Mouse (Mus musculus) frontal cortex, postnatal 36 days (tissue): ENCODE measurements at regions not wholly inside any gene's neighbourhood (a gene's known extent, or its start where the extent isn't known, plus 50 kb on each side); places are given as distances from the start of the nearest gene placed in this dataset.
"Not testable (repeated sequence)": the region's sequence is repeated elsewhere in the genome, so short reads cannot be mapped to it uniquely, and the experiment has no call there.

ENCODE experiments used
- DNase-seq, 2 experiments: peaks; one replicate each; pipeline ENCODE4 v3.0.0; 2022; ENCODE audit warnings: low spot score in 2 of 2

GRCm38 (mm10) chrX:19341231-19342007, 139.7 kb downstream of the Tex13c3 start:
- not testable (repeated sequence) for DNase-seq

DNA sequence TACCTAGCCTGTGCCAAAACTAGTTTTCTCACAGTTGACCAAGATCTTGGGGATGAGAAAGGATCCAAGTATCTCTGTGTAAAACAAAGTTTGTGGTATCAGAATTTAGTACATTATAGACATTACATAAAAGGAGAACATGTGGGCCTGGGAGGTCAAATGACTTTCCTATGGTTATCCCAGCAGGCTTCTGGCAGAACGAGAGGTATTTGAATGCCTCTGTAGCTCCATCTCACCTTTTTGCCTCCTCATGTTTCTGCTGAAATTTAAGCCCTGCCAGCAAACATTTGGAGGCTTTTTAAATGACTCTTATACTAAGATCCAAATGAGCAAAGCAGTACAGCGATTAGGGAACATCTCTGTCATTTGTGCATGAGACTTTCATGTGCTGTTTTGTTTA, 167.8 kb downstream of the Tex13c3 start:
- no peak for DNase-seq

GRCm38 (mm10) chrX:19311809-19312559, 169.1 kb downstream of the Tex13c3 start:
- no peak for DNase-seq

DNA sequence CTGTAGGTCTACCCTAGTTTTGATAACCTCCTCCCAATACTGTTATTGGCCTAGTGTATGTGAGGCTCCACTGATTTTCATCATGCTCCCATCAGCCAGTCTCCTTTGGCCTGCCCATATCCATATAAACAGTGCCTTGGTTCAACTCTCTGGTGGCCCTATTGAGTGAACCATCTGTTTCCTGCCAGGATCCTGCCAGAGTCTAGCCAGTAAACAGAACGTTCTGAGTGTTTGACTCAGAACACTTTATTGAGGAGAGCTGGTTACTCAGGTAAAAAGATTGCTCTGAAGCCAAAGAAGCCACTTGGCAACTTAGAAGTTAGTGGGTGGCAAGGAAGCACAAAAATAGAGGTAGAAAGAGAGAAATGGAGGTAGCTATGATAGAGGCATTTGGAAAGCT, 169.7 kb downstream of the Tex13c3 start:
- DNase-seq: no peak

GRCm38 (mm10) chrX:19288171-19288570, 192.9 kb downstream of the Tex13c3 start:
- DNase-seq: no peak

DNA sequence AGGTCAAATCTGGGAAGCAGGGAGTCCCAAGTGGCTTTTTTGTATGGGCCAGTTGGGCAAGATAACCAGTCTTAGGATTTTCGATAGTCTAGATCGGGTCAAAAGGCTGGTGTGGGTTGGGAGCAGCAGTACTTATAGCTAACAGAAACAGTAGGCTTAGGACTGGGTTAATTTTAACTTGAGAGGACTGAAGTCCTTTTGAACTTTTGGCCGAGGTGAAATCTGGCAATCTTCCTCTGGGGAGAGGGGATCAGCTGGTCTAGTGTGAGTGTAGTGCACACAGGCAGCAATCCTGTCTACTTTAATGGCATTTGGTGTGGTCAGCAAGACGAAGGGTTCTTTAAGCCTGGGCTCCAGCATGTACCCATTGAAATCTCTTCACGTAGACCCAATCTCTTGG, 194.7 kb downstream of the Tex13c3 start:
- no peak for DNase-seq

DNA sequence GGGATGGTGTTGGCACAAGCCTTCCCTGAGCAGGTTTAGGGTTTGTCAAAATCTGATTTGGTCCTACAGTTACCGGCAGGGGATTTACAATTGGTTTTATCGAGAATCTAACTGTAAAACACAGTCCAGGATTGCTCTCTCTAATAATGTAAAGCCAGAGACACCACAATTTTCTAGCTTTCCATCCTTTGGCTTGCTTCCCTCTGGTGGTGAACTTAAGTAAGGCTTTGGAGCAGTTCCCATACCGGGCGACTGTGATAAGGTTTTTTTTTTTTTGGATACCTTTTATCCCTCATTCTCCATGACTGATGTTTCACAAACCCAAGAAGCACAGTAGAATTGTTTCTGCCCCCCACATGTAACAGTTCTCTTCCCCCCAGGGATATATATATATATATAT, 195.3 kb downstream of the Tex13c3 start:
- no peak for DNase-seq

DNA sequence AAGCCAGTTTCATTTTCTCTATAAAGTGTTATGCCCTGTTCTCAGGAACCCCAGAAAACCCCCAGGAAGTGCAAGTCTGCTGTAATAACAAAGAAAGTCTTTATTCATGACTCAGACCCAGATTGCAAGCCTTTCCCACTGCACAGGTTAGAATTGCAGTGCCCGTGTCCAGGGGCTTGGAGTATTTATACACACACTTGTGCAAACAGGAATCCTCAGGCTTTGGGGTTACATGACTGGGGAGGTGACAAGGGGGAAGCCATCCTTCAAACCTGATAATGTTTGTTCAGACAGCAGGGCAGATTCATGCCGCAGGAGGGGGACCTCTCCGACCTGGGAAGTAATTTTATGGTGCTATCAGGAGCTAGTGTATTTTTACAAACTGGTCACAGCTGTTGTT, 198.0 kb downstream of the Tex13c3 start:
- DNase-seq: no peak

- DNase-seq: no peak
These were observed 216.9 kb downstream of the Tex13c3 start for GRCm38 (mm10) chrX:19264237-19264636.

GRCm38 (mm10) chrX:19246777-19247619, 234.1 kb downstream of the Tex13c3 start:
- DNase-seq: no peak

GRCm38 (mm10) chrX:19237738-19238261, 243.3 kb downstream of the Tex13c3 start:
- peak; percentile 19 to 26 for DNase-seq

DNA sequence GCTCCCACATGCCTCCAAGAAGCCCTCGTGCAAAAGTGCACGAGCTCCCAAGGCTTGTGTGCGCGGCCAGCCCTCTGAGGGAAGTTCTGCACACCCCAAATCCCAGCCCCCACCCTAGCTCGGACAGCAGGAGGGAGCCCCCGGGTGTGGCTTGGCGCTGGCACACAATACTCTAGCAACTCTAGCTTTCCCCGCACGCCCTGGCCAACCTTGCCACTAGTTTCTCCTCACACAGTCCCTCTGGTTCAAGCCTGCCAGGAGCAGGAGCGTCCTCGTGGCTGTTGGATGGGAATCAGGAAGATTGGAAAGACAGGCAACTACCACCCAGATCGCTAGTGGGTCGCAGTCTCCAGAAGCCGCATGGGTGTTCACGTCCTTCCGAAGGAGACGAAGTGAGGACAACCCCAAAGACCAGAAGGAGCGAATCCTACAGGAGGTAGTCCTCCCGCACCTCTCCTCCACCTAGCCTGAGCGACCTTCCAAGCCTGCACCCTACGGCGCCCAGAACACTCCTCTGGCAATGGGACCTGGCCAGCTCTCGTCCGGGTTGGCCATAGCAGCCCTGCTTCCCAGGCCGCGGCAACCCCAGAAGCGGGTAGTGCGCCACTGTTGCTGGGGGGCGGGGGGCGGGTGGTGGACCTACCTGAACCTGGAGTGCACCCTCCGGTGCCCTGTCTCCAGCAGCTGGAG, 243.9 kb downstream of the Tex13c3 start:
- peak; percentile 22 to 28 for DNase-seq

GRCm38 (mm10) chrX:19235449-19235848, 245.7 kb downstream of the Tex13c3 start:
- no peak for DNase-seq

- no peak for DNase-seq
These were observed 249.3 kb downstream of the Tex13c3 start for GRCm38 (mm10) chrX:19231823-19232222.

DNA sequence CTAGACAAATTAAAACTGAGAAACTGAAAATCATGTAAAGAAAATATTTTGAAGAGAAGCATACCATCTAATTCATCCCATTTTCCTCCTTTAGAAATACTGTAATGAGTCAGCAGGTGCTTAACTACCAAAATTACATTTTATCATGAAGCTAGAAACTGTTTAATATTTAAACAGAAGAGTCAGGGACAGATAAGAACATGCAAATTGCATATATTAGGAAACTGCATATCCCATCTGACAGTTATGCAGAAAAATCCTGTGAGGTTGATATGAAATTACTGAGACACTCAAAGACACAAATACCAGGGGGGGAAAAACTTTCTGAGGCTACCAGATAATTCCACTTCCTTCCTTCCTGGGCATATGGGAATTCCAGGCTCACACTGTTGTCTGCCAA, 257.8 kb downstream of the Tex13c3 start:
- DNase-seq: no peak

- DNase-seq: no peak
These were observed 260.2 kb downstream of the Tex13c3 start for GRCm38 (mm10) chrX:19220785-19221496.

GRCm38 (mm10) chrX:19219727-19220126, 261.4 kb downstream of the Tex13c3 start:
- no peak for DNase-seq

GRCm38 (mm10) chrX:19219301-19219700, 261.8 kb downstream of the Tex13c3 start:
- no peak for DNase-seq

GRCm38 (mm10) chrX:19206420-19206819, 274.7 kb downstream of the Tex13c3 start:
- DNase-seq: no peak

DNA sequence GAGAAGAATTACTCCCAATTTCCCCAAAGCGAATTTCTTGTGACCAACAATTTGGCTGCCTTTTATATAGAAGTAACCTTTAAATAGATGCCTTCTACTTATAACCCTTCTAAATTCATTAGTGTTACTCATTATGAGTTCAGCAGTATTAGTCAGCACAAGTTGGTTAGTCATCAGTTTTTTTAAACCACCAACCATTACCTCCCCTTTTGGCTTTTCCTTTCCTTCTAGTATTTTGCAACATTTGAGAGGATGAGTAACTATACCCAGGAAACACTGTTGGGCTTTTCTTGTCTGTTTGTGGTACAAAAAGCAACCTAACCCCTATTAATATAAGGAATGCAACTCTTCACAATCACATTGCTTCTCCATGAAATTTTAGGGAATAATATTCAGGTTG, 278.6 kb downstream of the Tex13c3 start:
- no peak for DNase-seq

- no peak for DNase-seq
These were observed 279.7 kb downstream of the Tex13c3 start for GRCm38 (mm10) chrX:19201383-19201782.
